Mouse (Mus musculus): ENCODE data around the gene Dok5. TPM values are rescaled to one million over a fixed set of nuclear protein-coding genes. Genes with fewer than 3 reads are reported as not detected.

Dok5 gene
- polyA plus RNA-seq, 1 experiment = 0.11 TPM

- Histone ChIP-seq H3K4me1 (ENCODE audit: control insufficient read depth, insufficient read depth, low read length) (peaks cover 2% of the 10 kb centered on the region; the same call in 1 of the 2 replicates), H3K27me3 (ENCODE audit: control insufficient read depth, insufficient read depth, low read length) (no peaks in the 10 kb centered on the region), H3K36me3 (ENCODE audit: control insufficient read depth, insufficient read depth, low read length) (no peaks in the 10 kb centered on the region), H3K27ac (ENCODE audit: control insufficient read depth, insufficient read depth, low read depth, low read length) (no peak overlapping the region), H3K4me3 (ENCODE audit: control insufficient read depth, low read depth, low read length) (no peak overlapping the region)
- TF ChIP-seq CTCF (IDR thresholded peaks at IDR 0.05; ENCODE audit: control insufficient read depth, insufficient read depth, insufficient replicate concordance, low read depth, low read length) (no peak), POLR2A (IDR thresholded peaks at IDR 0.05; ENCODE audit: control insufficient read depth, low read depth, low read length) (no peak)
These were observed 24.2 kb downstream of the Dok5 start for GRCm38 (mm10) chr2:170755817-170756216.

- H3K4me3 ChIP-seq (ENCODE audit: control insufficient read depth, low read depth, low read length) = no peak overlapping the region
- no peak overlapping the region for H3K27ac ChIP-seq (ENCODE audit: control insufficient read depth, insufficient read depth, low read depth, low read length)
- H3K4me1 ChIP-seq (ENCODE audit: control insufficient read depth, insufficient read depth, low read length) = peaks cover 2% of the 10 kb centered on the region; the same call in 1 of the 2 replicates
- no peaks in the 10 kb centered on the region for H3K27me3 ChIP-seq (ENCODE audit: control insufficient read depth, insufficient read depth, low read length)
- TF ChIP-seq CTCF (IDR thresholded peaks at IDR 0.05; ENCODE audit: control insufficient read depth, insufficient read depth, insufficient replicate concordance, low read depth, low read length) (no peak), POLR2A (IDR thresholded peaks at IDR 0.05; ENCODE audit: control insufficient read depth, low read depth, low read length) (no peak)
- no peaks in the 10 kb centered on the region for H3K36me3 ChIP-seq (ENCODE audit: control insufficient read depth, insufficient read depth, low read length)
These were observed 25.1 kb downstream of the Dok5 start for GRCm38 (mm10) chr2:170756667-170757066.

GRCm38 (mm10) chr2:170757228-170757875 lies 25.7 kb downstream of the Dok5 start:
- Histone ChIP-seq H3K4me1 (ENCODE audit: control insufficient read depth, insufficient read depth, low read length) (peaks cover 2% of the 10 kb centered on the region; the same call in 1 of the 2 replicates), H3K27ac (ENCODE audit: control insufficient read depth, insufficient read depth, low read depth, low read length) (no peak overlapping the region)
- no peak for TF ChIP-seq POLR2A (IDR thresholded peaks at IDR 0.05; ENCODE audit: control insufficient read depth, low read depth, low read length)
- TF ChIP-seq CTCF (IDR thresholded peaks at IDR 0.05; ENCODE audit: control insufficient read depth, insufficient read depth, insufficient replicate concordance, low read depth, low read length) = no peak

GRCm38 (mm10) chr2:170758201-170758600 lies 26.6 kb downstream of the Dok5 start:
- H3K27ac ChIP-seq (ENCODE audit: control insufficient read depth, insufficient read depth, low read depth, low read length) = no peak overlapping the region

More at GRCm38 (mm10) chr2:170757228-170757875, 25.7 kb downstream of the Dok5 start:
- no peak overlapping the region for H3K4me3 ChIP-seq (ENCODE audit: control insufficient read depth, low read depth, low read length)
- no peaks in the 10 kb centered on the region for H3K27me3 ChIP-seq (ENCODE audit: control insufficient read depth, insufficient read depth, low read length)
- no peaks in the 10 kb centered on the region for H3K36me3 ChIP-seq (ENCODE audit: control insufficient read depth, insufficient read depth, low read length)

GRCm38 (mm10) chr2:170764704-170765103 lies 33.1 kb downstream of the Dok5 start:
- Histone ChIP-seq H3K4me3 (ENCODE audit: control insufficient read depth, low read depth, low read length) (no peak overlapping the region), H3K27ac (ENCODE audit: control insufficient read depth, insufficient read depth, low read depth, low read length) (no peak overlapping the region), H3K36me3 (ENCODE audit: control insufficient read depth, insufficient read depth, low read length) (no peaks in the 10 kb centered on the region), H3K4me1 (ENCODE audit: control insufficient read depth, insufficient read depth, low read length) (no peaks in the 10 kb centered on the region), H3K27me3 (ENCODE audit: control insufficient read depth, insufficient read depth, low read length) (no peaks in the 10 kb centered on the region)
- no peak for TF ChIP-seq CTCF (IDR thresholded peaks at IDR 0.05; ENCODE audit: control insufficient read depth, insufficient read depth, insufficient replicate concordance, low read depth, low read length)
- TF ChIP-seq POLR2A (IDR thresholded peaks at IDR 0.05; ENCODE audit: control insufficient read depth, low read depth, low read length) = no peak

More at GRCm38 (mm10) chr2:170758201-170758600, 26.6 kb downstream of the Dok5 start:
- H3K27me3 ChIP-seq (ENCODE audit: control insufficient read depth, insufficient read depth, low read length) = no peaks in the 10 kb centered on the region
- H3K4me3 ChIP-seq (ENCODE audit: control insufficient read depth, low read depth, low read length) = no peak overlapping the region
- H3K4me1 ChIP-seq (ENCODE audit: control insufficient read depth, insufficient read depth, low read length) = peaks cover 2% of the 10 kb centered on the region; the same call in 1 of the 2 replicates
- H3K36me3 ChIP-seq (ENCODE audit: control insufficient read depth, insufficient read depth, low read length) = no peaks in the 10 kb centered on the region
- TF ChIP-seq POLR2A (IDR thresholded peaks at IDR 0.05; ENCODE audit: control insufficient read depth, low read depth, low read length) (no peak), CTCF (IDR thresholded peaks at IDR 0.05; ENCODE audit: control insufficient read depth, insufficient read depth, insufficient replicate concordance, low read depth, low read length) (no peak)

- no peak overlapping the region for H3K27ac ChIP-seq (ENCODE audit: control insufficient read depth, insufficient read depth, low read depth, low read length)
- no peak overlapping the region for H3K4me3 ChIP-seq (ENCODE audit: control insufficient read depth, low read depth, low read length)
- H3K4me1 ChIP-seq (ENCODE audit: control insufficient read depth, insufficient read depth, low read length) = no peaks in the 10 kb centered on the region
- TF ChIP-seq CTCF (IDR thresholded peaks at IDR 0.05; ENCODE audit: control insufficient read depth, insufficient read depth, insufficient replicate concordance, low read depth, low read length) (no peak), POLR2A (IDR thresholded peaks at IDR 0.05; ENCODE audit: control insufficient read depth, low read depth, low read length) (no peak)
- no peaks in the 10 kb centered on the region for H3K36me3 ChIP-seq (ENCODE audit: control insufficient read depth, insufficient read depth, low read length)
- H3K27me3 ChIP-seq (ENCODE audit: control insufficient read depth, insufficient read depth, low read length) = no peaks in the 10 kb centered on the region
These were observed 35.6 kb downstream of the Dok5 start for GRCm38 (mm10) chr2:170767243-170767642.

- H3K4me3 ChIP-seq (ENCODE audit: control insufficient read depth, low read depth, low read length) = no peak overlapping the region
- no peak overlapping the region for H3K27ac ChIP-seq (ENCODE audit: control insufficient read depth, insufficient read depth, low read depth, low read length)
- H3K36me3 ChIP-seq (ENCODE audit: control insufficient read depth, insufficient read depth, low read length) = no peaks in the 10 kb centered on the region
- no peaks in the 10 kb centered on the region for H3K4me1 ChIP-seq (ENCODE audit: control insufficient read depth, insufficient read depth, low read length)
- TF ChIP-seq CTCF (IDR thresholded peaks at IDR 0.05; ENCODE audit: control insufficient read depth, insufficient read depth, insufficient replicate concordance, low read depth, low read length) (no peak), POLR2A (IDR thresholded peaks at IDR 0.05; ENCODE audit: control insufficient read depth, low read depth, low read length) (no peak)
- H3K27me3 ChIP-seq (ENCODE audit: control insufficient read depth, insufficient read depth, low read length) = no peaks in the 10 kb centered on the region
These were observed 37.1 kb downstream of the Dok5 start for GRCm38 (mm10) chr2:170768699-170769098.
